Mouse (Mus musculus) heart, embryonic 14.5 days (tissue): ENCODE measurements around the gene Celf5. TPM values are rescaled to one million over a fixed set of nuclear protein-coding genes. Genes with fewer than 3 reads are reported as not detected.

Experiments
- ATAC-seq: fragments of 200-750 bp; cut with Nextera tagmentation; 2 replicates; pipeline ENCODE4 v1.8.0; 2017; ENCODE audit warnings: low read depth, moderate TSS enrichment; ENCODE audit not compliant: insufficient number of reproducible peaks, insufficient read depth, low FRiP score
- H3K27ac ChIP-seq, 2 experiments: fragments of 200-500 bp in 1 of 2; fragments of 300-500 bp in 1 of 2; sonication (generic) in 1 of 2; replicated peaks in 1 of 2; 2 replicates each; pipeline ENCODE4 v1.5.1; 2012 to 2014; ENCODE audit warnings: low read depth in 2 of 2, low read length in 2 of 2, control low read depth in 1 of 2, mild to moderate bottlenecking in 1 of 2, mixed read lengths in 1 of 2; ENCODE audit not compliant: control insufficient read depth in 1 of 2, insufficient read depth in 1 of 2
- H3K27me3 ChIP-seq: fragments of 300-500 bp; sonication (generic); 2 replicates; pipeline ENCODE4 v1.6.1; 2014; ENCODE audit warnings: mild to moderate bottlenecking, low read length, control low read depth; ENCODE audit not compliant: control insufficient read depth, insufficient read depth
- H3K36me3 ChIP-seq: fragments of 300-500 bp; sonication (generic); 2 replicates; pipeline ENCODE4 v1.6.1; 2014; ENCODE audit warnings: mild to moderate bottlenecking, control low read depth, low read length, mixed read lengths; ENCODE audit not compliant: control insufficient read depth, insufficient read depth
- H3K4me1 ChIP-seq, 2 experiments: fragments of 200-500 bp in 1 of 2; fragments of 300-500 bp in 1 of 2; sonication (generic) in 1 of 2; 2 replicates each; pipeline ENCODE4 v1.6.1; 2012 to 2014; ENCODE audit warnings: low read length in 2 of 2, control low read depth in 1 of 2, mixed read lengths in 1 of 2; ENCODE audit not compliant: control insufficient read depth in 2 of 2, insufficient read depth in 2 of 2
- H3K4me2 ChIP-seq: fragments of 300-500 bp; sonication (generic); 2 replicates; pipeline ENCODE4 v1.6.1; 2014; ENCODE audit warnings: mild to moderate bottlenecking, low read length
- H3K4me3 ChIP-seq, 2 experiments: fragments of 200-500 bp in 1 of 2; fragments of 300-500 bp in 1 of 2; sonication (generic) in 1 of 2; 2 replicates each; pipeline ENCODE4 v1.5.1; 2012 to 2014; ENCODE audit warnings: low read length in 2 of 2, mild to moderate bottlenecking in 2 of 2, control low read depth in 1 of 2, low read depth in 1 of 2, moderate library complexity in 1 of 2; ENCODE audit not compliant: control insufficient read depth in 1 of 2, insufficient read depth in 1 of 2
- H3K9ac ChIP-seq: fragments of 300-500 bp; sonication (generic); 2 replicates; pipeline ENCODE4 v1.6.1; 2014; ENCODE audit warnings: mild to moderate bottlenecking, low read length
- H3K9me3 ChIP-seq: fragments of 300-500 bp; sonication (generic); 2 replicates; pipeline ENCODE4 v1.6.1; 2016; ENCODE audit warnings: low read length, control low read depth; ENCODE audit not compliant: control insufficient read depth
- WGBS: fragments of 180-500 bp; shearing (Covaris S2); extraction: QIAGEN DNeasy Blood & Tissue Kit; methylation state at CpG from one replicate; pipeline ENCODE4 v1.1.7; 2014; 5-methylcytosine and 5-hydroxymethylcytosine counted together
- polyA plus RNA-seq: library from polyadenylated mRNA; unstranded; fragments of >200 nt; fragmentation: Nextera tagmentation; extraction: Ambion mirVana; gene quantifications from 2 replicates; pipeline ENCODE4 v1.2.1, GENCODE M21; 2014

Celf5 gene
- polyA plus RNA-seq, 1 experiment from 2014 or later: 0.19 TPM

DNA sequence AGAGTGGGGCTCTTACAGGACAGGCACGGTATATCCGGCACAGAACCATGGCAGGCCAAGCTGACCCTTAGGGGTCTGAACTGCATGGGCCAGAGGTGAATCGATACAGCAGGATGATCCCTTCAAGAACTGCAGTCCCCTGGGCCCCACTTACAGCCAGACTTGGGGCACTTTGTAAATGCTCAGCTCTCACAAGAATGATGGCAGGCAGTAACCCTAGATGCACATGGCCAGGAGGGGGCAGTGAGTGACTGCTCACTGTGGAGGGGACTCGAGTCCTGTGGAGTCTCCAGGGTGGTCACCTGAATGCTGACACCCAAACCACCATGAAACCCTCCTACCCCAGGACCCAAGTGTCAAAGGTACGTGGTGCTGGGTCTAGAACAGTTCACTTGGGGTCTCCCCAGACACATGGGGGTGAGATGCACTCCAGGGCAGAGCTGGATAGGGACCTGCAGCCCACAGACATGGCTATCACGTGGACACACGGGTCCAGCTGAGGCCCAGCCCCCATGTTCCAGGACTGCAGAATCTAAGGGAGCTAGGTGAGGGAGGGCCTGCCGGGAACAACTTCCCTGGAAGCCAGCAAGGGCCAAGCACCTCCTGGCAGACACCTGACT lies 11.2 kb upstream of the Celf5 start:
- Histone ChIP-seq H3K4me1 (peaks cover 9 to 12% of the 10 kb centered on the region in 2 experiments; a peak in 3 of 4 replicates), H3K9ac (no peak overlapping the region), H3K36me3 (peaks cover 47% of the 10 kb centered on the region), H3K4me2 (no peak overlapping the region), H3K4me3 (no peak overlapping the region), H3K27ac (no peak overlapping the region), H3K9me3 (no peaks in the 10 kb centered on the region), H3K27me3 (no peaks in the 10 kb centered on the region)
- no peak for ATAC-seq
- WGBS: 81% methylated on average over 8 of the region's 8 CpGs

DNA sequence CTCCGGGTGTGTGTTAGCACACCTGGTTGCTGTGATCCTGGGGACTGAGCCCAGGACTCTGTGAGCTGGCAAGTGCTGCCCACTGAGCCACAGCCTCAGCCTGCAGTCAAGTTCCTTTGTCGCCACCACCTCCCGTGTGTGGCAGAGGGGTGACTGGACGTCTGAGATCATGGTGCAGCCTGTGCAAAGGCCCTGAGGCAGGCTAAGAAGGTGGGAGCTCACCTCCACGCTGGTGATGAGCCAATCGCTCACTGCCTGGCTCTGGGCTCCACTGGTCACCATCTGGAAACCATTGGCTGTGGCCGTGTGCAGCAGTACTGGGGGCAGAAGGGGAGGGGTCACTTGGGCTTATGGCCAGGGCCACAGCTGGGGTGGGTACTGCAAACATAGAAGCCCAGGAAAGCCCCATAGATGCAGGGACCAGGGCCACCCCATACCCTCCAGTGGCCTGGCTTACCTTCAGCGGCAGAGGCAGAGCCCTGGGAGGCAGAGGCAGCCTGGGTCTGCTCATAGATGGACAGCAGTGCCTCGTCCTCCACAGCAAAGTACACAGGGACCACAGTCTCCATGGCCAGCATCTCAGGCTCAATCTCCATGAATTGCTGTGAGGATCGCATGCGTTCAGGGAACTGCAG lies 10.2 kb upstream of the Celf5 start:
- 93% methylated on average over 11 of the region's 11 CpGs for WGBS

DNA sequence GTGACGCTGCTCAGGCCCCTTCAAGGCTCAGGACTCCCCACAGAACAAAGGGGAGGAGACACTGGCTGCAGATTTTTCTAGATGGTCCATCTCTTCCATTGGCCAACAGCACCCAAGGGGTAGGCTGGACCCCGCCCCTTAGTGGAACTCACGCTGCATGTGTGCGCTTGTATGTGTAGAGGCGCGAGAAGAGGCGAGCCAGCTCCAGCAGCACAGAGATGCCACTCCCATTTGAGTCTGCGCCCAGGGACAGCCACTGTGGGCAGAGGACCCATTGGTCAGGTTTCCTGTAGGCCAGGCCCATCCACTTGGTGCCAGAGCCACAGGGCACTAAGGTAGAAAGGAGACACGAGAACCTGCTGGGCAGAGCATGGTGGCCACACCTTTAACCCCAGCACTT lies 8.5 kb upstream of the Celf5 start:
- H3K4me3 ChIP-seq: no peak overlapping the region
- ATAC-seq: no peak
- no peak overlapping the region for H3K9ac ChIP-seq
- peaks cover 74% of the 10 kb centered on the region for H3K36me3 ChIP-seq
- H3K9me3 ChIP-seq: no peaks in the 10 kb centered on the region
- no peak overlapping the region for H3K27ac ChIP-seq
- WGBS: 92% methylated on average over 9 of the region's 9 CpGs
- peaks cover 17 to 18% of the 10 kb centered on the region in 2 experiments; a peak in 3 of 4 replicates for H3K4me1 ChIP-seq
- no peak overlapping the region for H3K4me2 ChIP-seq
- no peaks in the 10 kb centered on the region for H3K27me3 ChIP-seq

More for the DNA sequence above, 10.2 kb upstream of the Celf5 start:
- Histone ChIP-seq H3K4me1 (peaks cover 14 to 18% of the 10 kb centered on the region in 2 experiments; a peak in 3 of 4 replicates), H3K9ac (no peak overlapping the region), H3K27me3 (no peaks in the 10 kb centered on the region), H3K4me2 (no peak overlapping the region), H3K9me3 (no peaks in the 10 kb centered on the region), H3K27ac (no peak overlapping the region), H3K4me3 (no peak overlapping the region), H3K36me3 (peaks cover 57% of the 10 kb centered on the region)
- ATAC-seq: no peak

DNA sequence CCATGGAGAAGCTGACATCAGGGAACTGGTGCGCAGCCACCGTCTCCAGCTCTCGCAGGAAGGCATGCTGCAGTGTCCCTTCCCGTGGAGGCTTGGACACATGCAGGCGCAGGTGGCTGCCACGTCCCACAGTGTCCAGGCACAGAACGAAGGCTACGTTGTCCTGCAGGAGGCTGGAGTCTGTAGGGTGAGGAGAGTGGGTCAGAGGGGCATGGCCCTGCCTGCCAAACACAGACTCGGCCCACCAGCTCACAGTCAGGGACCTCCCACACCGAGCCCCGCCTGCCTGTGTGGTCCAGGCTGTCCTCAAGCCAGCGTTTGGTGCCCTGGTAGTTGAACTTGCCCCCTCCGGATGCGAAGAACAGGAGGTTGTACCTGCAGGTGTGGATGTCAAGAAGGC lies 7.4 kb upstream of the Celf5 start:
- Histone ChIP-seq H3K4me1 (peaks cover 11 to 12% of the 10 kb centered on the region in 2 experiments; a peak in 3 of 4 replicates), H3K27me3 (no peaks in the 10 kb centered on the region), H3K36me3 (peaks cover 75% of the 10 kb centered on the region), H3K9ac (no peak overlapping the region), H3K4me3 (no peak overlapping the region), H3K4me2 (no peak overlapping the region), H3K9me3 (no peaks in the 10 kb centered on the region), H3K27ac (no peak overlapping the region)
- no peak for ATAC-seq
- 88% methylated on average over 14 of the region's 14 CpGs for WGBS

DNA sequence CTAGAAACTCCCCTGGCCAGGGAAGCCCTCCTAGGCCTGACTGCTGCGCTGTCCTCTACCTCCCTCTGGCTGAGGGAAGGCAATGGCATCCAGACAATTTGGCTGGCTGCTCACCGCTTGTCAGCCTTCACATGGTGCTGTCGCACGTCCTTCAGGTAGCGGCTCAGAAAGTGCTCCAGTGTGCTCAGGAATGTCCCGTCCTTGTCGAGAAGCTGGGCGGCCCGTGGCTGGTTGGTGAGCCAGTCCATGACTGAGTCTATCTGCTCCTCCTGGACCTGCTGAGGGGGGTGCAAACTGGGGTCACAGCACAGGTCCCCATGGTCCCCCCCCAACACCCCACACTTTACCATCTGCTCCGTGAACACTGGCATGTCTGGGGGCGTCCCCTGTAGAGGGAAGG lies 5.6 kb upstream of the Celf5 start:
- Histone ChIP-seq H3K27ac (peak overlapping the region; percentile 3 to 55; a peak in 2 of 4 replicates), H3K9ac (no peak overlapping the region), H3K9me3 (no peaks in the 10 kb centered on the region), H3K4me3 (no peak overlapping the region), H3K36me3 (peaks cover 72% of the 10 kb centered on the region), H3K27me3 (no peaks in the 10 kb centered on the region), H3K4me1 (peaks cover 6 to 8% of the 10 kb centered on the region in 2 experiments; a peak in 2 of 4 replicates), H3K4me2 (no peak overlapping the region)
- 37% methylated on average over 11 of the region's 11 CpGs for WGBS
- ATAC-seq: peak; percentile 26

DNA sequence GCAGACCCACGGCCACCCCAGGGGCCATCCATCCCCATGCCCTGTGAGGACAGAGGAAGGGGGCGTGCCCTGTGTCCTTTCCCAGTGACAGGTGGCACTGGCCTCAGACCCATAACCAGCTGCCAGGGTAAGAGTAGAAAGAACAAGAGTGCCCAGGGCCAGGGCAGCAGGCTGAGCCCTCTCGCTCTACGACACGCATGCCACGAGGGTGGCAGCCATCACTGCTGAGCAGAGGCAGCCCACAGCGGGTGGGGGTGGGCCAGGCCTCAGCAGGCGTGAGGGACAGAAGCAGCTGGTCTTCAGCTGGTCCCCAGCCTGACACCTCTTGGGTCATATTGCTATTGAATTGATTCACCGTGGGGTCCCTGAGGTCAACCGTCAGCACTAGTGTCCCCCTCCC lies 4.0 kb upstream of the Celf5 start:
- Histone ChIP-seq H3K4me2 (no peak overlapping the region), H3K27ac (no peak overlapping the region), H3K4me3 (no peak overlapping the region), H3K4me1 (peaks cover 8 to 11% of the 10 kb centered on the region in 2 experiments; a peak in 3 of 4 replicates), H3K36me3 (peaks cover 56% of the 10 kb centered on the region), H3K9ac (no peak overlapping the region), H3K27me3 (peaks cover 13% of the 10 kb centered on the region), H3K9me3 (no peaks in the 10 kb centered on the region)
- WGBS: 92% methylated on average over 10 of the region's 10 CpGs
- ATAC-seq: no peak

DNA sequence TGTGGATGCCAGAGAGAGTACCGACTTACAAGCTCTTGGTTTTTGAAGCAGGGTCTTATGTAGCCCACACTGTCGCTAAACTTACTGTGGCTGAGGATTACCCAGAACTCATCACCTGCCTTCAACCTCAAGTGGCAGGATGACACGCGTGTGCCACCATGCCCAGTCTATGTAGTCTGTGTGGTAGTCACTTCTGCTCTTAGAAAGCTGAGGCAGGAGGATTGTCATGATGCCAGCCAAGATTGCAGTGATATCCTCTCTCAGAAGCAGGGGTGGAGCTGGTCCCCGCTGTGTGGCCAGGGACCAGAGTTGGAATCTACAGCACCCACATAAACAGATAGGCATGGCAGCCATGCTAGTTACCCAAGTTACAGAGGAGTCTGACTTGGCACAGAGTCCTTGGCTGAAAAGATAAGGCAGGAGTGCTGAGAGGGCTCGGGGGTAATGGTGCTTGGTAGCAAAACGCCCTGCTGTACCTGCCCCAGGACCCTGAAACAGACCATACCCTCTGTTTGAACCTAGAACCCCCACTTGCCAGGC lies 3.0 kb upstream of the Celf5 start:
- Histone ChIP-seq H3K27ac (no peak overlapping the region), H3K9ac (no peak overlapping the region), H3K9me3 (no peaks in the 10 kb centered on the region), H3K36me3 (peaks cover 46% of the 10 kb centered on the region), H3K4me2 (no peak overlapping the region), H3K27me3 (peaks cover 22% of the 10 kb centered on the region), H3K4me3 (no peak overlapping the region), H3K4me1 (peaks cover 8 to 11% of the 10 kb centered on the region in 2 experiments; a peak in 3 of 4 replicates)
- no peak for ATAC-seq
- 62% methylated on average over 7 of the region's 7 CpGs for WGBS
